Mouse (Mus musculus): ENCODE results near the gene Pkd2l1.

- TF ChIP-seq POLR2A (IDR thresholded peaks at IDR 0.05; ENCODE audit: borderline replicate concordance, insufficient read depth, low read length), result no peak
- TF ChIP-seq CTCF (IDR thresholded peaks at IDR 0.05; ENCODE audit: borderline replicate concordance, insufficient read depth, low read depth, low read length), result no peak
These were observed 1.7 kb upstream of the Pkd2l1 start for GRCm38 (mm10) chr19:44193906-44194305.

Measured in cerebellum, adult 2 months (tissue).